Mouse (Mus musculus) v-Abl transformed pro-B cells (cell line): Measurements from ENCODE around the gene Klhdc8a.

Experiments
- in situ Hi-C, 2 experiments: fragments of 400-800 bp; cut with MboI; formaldehyde crosslinking; loops; one replicate each; pipeline ENCODE4 v1.15.1; 2025; ENCODE audit not compliant: unreplicated experiment in 2 of 2

The Klhdc8a gene

DNA sequence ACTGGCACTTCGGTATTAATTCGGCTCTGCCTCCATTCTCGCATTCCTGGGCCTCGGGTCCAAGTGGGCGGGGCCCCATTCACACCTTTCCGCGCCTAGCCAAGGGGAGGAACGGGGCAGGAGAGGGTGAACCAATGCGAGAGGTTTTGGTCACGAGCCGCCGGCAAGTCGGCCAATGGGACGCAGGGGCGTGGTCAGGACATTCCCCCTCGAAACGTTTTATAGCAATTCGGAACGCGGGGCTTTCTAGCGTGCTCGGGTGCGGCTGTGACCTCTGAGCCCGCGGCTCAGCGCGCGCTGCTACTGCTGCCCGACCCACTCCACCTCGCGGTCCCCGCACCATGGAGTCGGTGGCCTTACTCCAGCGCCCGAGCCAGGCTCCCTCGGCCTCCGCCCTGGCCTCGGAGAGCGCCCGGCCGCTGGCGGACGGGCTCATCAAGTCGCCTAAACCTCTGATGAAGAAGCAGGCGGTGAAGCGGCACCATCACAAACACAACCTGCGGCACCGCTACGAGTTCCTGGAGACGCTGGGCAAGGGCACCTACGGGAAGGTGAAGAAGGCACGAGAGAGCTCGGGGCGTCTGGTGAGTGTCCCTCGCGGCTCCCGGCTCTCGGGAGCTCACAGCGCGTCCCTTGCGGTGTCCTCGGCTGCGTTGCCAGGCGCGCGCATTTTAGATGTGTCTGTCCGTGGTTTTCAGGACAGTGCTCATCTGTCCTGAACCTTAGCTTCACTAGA, 17.6 kb downstream of the Klhdc8a start, which contains the start of gene Nuak2:
Gene Nuak2 (plus strand): TSS at position 238 of the 736 bp plus-strand sequence.
- in situ Hi-C loops, result no loop called here

DNA sequence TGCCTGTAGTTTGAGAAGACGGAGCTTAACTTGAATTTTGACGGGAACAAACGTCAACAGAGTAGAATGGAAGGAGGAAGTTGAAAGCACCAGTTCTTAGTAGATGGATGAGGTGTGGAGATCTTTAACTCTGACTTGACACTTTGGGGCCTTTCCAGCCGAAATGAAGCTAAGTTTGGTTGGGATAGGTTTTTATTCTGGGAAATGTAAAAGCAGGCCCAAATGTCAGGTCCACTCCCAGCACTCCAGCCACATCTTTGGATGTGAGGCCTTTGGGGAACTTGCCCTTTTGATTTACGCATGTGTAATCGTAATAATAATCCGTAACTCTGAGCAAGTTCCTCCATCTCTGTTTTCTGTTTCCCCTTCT, 18.2 kb downstream of the Klhdc8a start:
- in situ Hi-C loops, result no loop called here

DNA sequence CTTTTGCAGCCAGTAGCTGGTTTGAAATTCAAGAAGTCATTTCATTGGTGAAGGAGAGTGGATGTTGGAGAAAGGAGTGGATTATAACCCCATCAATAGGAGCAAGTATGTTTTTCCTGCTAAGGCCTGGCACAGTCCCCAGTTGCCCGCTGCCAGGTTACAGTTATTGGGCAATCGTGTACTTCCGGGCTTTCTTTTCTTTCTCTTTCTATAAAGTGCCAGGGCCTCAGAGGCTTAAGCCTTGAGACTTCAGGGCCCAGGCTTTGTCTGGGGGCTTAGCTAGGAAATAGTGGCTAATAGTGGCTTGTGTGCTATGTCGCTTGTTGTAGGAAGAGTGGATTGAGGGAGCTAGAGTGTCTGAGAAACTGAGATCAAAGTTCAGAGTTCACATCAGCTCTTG, 19.0 kb downstream of the Klhdc8a start:
- in situ Hi-C loops, result no loop called here

DNA sequence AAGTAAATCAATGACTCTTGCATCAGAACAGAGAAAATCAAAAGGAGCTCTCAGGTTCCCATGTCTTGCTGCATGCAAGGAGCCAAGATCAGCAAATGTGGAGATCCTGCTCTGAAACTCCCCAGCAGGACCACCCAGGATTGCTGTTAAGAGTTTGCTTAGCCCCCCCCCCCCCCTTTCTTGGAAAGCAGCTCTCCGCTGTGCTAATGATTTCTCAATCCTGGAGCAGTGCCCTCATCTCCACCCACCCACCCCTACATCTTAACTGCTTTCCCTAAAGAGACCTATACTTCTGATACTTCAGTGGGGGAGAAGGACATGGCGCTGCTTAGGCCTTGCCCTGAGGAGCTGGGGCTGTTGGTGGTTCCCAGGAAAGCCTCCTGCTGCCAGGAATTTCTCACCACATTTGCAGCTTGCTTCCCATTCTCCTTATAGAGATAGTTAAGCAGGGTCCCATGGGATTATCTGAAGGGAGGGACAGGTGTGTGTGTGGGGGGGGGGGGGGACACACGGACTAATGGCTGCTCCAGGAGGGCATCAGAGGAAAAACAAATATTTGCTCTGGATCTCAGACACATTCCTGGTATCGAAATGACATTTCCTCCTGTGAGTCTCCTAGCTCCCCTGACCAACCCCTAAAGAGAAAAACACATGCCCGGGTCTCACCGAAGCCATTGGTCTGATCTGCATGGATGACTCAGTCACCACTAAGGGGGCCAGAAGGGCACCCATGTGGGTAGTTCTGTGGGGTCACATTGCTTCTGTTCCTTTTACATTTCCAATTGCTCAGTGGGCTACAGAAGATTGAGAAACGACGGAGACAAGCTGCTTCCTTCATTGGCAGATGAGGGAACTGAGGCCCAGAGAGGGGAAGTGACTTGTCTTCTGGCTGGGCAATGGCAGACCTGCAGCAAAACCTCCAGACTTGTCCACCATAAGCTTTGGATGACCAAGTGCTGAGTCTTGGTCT, 19.8 kb downstream of the Klhdc8a start:
- in situ Hi-C loops, result no loop called here

DNA sequence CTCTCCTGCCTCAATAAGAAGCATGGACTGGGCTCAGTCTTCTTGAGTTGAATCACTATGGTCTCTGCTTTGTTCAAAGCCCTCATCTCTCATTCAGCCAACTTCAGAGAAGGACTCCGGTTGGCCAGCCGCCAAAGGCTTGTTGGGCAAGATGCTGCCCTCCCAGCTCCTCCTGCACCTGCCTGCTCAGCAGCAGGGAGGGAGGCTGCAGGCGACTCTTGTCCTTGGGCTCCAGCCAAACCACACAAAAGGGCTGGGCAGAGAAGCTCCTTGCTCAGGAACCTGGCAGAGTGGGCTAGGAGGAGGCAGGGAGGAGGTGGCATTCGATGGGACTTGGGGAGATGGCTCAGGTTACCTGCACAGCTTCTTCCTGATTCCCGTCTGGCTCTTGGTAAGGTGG, 20.8 kb downstream of the Klhdc8a start:
- in situ Hi-C loops, result no loop called here

DNA sequence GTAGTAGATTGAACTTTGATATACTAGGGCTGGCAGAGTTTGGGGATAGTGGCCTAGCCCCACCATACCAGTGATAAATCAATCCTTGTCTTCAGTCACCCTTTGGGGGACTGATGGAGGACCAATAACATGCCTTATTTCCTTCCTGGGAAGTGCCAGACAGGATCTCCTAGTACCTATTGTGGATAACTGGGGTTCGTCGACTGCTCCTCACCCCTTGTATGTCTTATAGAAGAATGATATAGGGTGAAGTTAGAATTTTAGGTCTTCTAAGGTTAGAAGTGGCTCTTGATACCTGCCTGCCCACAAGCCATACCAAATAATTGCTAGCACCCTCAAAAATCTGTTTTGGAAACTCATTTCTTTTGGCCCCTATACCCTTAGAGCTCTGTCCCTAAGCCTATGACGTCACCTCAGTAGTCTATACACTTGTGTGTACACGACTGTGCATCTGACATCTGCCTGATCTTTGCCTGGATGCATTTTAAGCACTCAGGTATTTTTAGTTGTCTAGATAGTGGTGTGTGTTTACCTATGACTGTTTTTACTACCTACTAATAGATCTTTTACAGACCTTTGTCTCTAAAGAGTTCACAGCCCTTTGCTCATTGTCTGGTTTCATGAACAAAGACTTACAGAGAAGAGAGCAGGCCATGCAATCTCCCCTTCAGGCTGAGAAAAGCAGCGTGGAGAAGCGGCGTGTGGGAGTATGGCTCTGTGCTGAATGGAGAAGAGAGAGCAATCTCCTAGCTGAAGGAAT, 23.6 kb downstream of the Klhdc8a start:
- in situ Hi-C loops, result no loop called here

GRCm38 (mm10) chr1:132322711-132323542, 24.5 kb downstream of the Klhdc8a start:
- in situ Hi-C loops, result no loop called here

DNA sequence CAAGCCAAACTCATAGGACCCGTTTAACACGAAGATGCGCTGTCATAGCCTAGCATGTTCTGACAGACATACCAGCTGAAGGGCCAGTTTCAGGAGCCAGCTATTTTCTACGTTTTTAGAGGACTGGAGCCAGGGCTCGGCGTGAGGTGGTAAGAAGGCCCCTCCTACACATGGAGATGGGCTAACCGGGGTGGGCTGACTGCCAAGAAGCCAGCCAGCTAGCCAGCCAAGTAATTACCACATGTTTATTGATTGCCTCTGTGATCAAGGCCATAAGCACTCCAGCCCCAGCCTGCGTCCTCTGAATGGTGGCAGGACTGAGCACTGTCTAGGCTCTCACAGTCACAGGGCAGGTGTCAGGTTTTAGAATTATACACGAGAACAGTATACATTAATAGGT, 28.4 kb downstream of the Klhdc8a start:
- in situ Hi-C loops, result no loop called here

DNA sequence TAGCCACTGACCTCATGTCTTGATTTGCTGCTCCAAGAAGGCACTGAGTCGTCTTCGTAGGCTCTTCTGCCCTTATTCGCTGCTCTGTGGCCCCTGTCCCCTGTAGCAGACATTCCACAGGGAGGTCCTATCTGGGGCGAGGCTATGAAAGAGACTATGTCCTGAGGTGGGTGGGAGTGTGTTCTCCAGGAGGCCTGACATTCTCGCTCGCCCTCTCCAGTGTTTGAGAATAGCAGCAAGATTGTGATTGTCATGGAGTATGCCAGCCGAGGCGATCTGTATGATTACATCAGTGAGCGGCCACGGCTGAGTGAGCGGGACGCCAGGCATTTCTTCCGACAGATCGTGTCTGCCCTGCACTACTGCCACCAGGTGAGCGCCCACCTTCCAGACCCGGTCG, 29.1 kb downstream of the Klhdc8a start:
- in situ Hi-C loops, result no loop called here

DNA sequence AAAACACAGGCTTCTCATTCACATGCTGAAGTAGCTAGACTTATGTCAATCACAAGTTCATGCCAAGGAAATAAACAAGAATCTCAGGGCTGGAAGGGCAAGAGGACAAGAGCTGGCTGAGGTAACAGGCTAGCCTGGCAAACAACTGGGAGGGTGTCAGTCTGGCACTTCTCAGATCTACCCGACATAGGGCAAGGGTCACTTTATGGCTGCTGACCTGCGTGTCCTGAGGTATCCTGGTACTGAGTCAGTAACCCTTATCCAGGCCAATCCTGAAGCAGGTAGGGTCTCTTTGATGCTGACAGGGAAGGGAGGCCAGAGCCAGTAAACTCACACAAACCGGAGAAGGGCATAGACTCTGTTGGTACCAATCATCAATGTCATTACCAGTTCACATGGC, 30.1 kb downstream of the Klhdc8a start:
- in situ Hi-C loops, result no loop called here

- in situ Hi-C loops, result no loop called here
These were observed 31.2 kb downstream of the Klhdc8a start for GRCm38 (mm10) chr1:132329656-132330055.

DNA sequence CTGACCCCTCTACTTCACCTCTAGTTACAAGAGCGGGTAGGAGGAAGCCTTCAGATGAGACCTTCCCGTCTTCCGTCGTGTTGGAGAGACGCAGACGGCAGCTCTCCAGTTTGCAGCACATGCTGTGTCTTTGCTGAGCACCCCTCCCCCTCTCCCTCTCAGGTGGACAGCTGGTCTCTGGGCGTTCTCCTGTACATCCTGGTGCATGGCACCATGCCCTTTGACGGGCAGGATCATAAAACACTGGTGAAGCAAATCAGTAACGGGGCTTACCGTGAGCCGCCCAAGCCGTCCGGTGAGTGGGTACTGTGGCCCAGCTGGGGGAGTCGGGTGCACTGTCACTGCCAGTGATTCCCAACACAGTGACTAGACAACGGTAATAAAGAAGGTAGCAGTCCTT, 32.0 kb downstream of the Klhdc8a start:
- in situ Hi-C loops, result no loop called here

GRCm38 (mm10) chr1:132331283-132331682, 32.9 kb downstream of the Klhdc8a start:
- in situ Hi-C loops, result no loop called here

DNA sequence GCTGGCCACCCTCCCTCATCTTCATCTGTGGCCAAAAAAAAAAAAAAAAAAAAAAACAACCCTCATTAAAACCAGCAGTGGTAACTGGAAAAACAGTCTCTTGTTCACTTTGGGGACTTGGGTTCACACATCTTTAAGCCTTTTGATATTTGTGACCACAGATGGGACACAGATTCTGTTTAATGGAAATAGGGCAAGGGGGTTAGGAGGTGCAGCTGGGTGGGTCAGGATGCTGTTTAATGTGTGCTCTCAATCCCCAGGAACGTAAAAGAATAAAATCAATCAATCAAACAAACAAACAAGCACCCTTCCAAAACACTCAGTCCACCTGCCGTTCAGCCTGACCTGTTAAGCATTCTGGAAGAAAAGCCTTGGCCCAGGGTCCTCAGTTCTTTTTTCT, 34.8 kb downstream of the Klhdc8a start:
- in situ Hi-C loops, result no loop called here

GRCm38 (mm10) chr1:132333675-132334141, 35.3 kb downstream of the Klhdc8a start:
- in situ Hi-C loops, result no loop called here

DNA sequence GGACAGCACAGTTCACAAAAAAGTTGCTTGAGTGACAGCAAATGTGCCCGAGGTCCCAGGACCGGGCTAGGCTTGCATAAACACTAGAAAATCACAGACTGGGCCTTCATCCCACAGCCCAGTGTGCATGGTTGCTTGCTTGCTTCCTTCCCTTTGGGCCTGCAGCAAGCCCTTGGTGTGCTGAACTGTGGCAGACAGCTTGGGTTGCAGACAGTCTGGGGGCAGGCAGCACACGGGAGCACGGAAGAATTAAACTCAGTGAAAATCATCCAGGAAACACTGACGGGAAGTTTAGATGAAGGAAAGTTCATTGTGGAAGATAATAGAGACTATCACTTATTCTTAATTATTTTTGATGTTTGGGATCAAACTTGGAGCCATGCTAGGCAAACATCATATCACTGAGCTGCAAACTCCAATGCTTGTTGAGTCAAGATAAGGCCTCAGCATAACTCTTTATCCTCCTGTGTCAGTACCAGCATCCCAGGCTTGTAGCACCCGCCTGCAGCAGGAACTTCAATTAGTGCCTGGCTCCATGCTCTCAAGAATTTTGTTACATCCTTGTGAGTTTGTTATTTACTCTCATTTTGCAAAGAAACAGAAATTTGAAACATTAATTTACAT, 35.9 kb downstream of the Klhdc8a start:
- in situ Hi-C loops, result no loop called here

DNA sequence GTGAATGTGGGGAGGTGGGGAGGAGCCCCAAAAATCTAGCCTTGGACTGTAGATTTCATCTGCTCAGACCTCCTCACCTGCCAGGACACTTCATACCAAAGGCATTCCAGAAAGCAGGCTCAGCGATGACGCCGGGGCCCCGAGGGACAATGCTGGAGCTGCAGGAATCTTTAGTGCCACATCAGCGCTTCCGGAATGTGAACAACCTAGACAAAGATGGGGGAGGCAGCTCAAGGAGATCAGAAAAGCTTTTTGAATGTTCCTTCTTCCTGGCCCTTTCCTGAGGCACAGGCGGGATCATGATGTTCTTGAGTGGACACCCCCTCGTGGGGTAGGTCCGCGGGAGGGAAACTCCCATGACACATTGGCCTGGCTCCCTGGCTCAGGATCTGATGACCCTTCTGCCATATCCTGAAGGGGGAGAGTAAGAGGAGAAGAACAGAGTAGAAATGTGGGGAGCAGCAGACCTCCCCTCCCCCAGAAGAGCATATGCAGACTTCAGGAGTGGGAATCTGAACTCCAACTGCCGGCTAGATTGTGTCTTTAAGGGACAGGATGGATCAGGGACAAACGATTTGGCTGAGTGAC, 37.0 kb downstream of the Klhdc8a start:
- in situ Hi-C loops, result no loop called here

DNA sequence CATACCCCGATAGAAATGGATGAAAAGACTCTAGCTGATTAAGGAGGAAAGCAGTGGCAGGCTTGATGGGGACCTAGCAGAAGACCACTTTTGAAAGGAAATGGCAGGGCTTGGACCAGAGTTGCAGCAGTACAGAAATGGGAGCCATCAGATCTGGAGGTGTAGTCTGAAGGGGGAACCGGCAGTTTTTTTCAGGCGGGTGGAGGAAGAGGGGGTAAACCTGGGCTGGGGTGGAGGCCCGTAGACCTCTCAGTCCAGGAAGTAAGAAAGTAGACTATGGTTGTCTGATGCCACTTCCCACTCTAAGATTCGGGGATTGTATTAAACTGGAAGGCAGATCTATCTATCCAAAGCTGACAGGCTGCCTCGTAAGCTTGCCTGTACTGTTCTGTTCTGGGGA, 38.5 kb downstream of the Klhdc8a start:
- in situ Hi-C loops, result no loop called here

DNA sequence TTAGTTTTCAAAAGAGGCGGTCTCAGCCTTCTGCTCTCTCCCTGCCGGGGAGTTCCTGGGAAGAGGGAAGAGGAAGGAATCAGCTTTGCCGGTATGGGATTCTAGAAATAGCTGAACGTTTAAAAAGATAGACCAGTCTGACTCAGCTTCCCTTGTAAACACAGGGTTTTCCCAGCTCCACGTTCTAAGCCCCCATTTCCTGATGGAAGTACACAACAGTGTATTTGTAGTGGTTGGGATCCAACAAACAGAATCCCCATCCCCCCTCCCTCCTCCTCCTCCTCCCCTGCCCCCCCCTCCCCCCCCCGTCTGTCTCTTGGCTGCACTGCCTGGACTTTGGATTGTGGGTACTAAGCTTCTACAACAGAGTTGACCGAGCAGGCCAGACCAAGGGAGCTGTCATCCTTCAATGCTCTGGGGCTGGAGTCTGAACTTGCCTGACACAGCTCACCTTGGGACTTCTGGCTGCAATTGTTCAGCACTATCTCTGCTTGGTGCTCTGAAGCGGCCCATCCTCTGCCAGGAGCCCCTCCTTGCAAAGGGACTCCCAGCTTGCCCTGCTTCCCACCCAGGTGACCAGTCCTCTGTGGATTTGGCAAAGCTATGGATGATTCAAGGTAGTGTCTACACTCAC, 39.7 kb downstream of the Klhdc8a start:
- in situ Hi-C loops, result no loop called here
